8 mouse cellular contexts compared by ENCODE assay signal in genomic region chr11:117018410-117018809, GRCm38 (mm10).
A peak's percentile ranks its signal among the peaks of the same experiment; 100 is the strongest.
DNase-seq lines count a peak whose midpoint lies in the region; ATAC-seq and TF ChIP-seq lines count a peak whose summit lies in the region.

No protein-coding gene starts in this region.

- 0 out of 2 replicates have a peak overlapping the region, but pooled peaks have one; percentile 4 for H3K9ac ChIP-seq in limb, embryonic 13.5 days
- no peak overlapping the region for H3K9ac ChIP-seq in midbrain, embryonic 16.5 days (ENCODE audit: low read depth, low read length)

- DNase-seq in ovary, adult 18-20 months (ENCODE audit: low spot score): peak; percentile 49
- DNase-seq in ovary, postnatal 10 days (ENCODE audit: low spot score): no peak
- DNase-seq in embryo, embryonic 9.5 days (ENCODE audit: extremely low spot score): peak; percentile 81
- peak; percentile 62 to 70 for DNase-seq in heart, adult 18-20 months
- peak; percentile 71 for DNase-seq in kidney, adult 2 months
- DNase-seq in splenic B cell, adult 2 months (ENCODE audit: low read depth, low spot score): peak; percentile 75

- peak; percentile 72 for ATAC-seq in limb, embryonic 13.5 days (ENCODE audit: low FRiP score, low read depth)
- ATAC-seq in midbrain, embryonic 16.5 days: peak; percentile 90

- peak; percentile 73 for TF ChIP-seq CTCF in kidney, adult 2 months (conservative IDR thresholded peaks at IDR 0.05; ENCODE audit: insufficient read depth, insufficient read length, low read depth, low read length)

- H3K4me3 ChIP-seq in kidney, adult 2 months (ENCODE audit: insufficient read depth, low read depth, low read length): no peak overlapping the region
- peak overlapping the region; percentile 10; the same call in 1 of the 2 replicates for H3K4me3 ChIP-seq in limb, embryonic 13.5 days
- H3K4me3 ChIP-seq in midbrain, embryonic 16.5 days (ENCODE audit: low read depth, low read length): no peak overlapping the region

- no peak for TF ChIP-seq POLR2A in kidney, adult 2 months (IDR thresholded peaks at IDR 0.05; ENCODE audit: low read depth, low read length)

- H3K4me1 ChIP-seq in kidney, adult 2 months (ENCODE audit: control insufficient read depth, insufficient read depth, low read length): no peaks in the 10 kb centered on the region
- H3K4me1 ChIP-seq in limb, embryonic 13.5 days: peaks cover 22% of the 10 kb centered on the region
- 0 out of 2 replicates have a peak, but pooled peaks cover 8% of the 10 kb centered on the region for H3K4me1 ChIP-seq in midbrain, embryonic 16.5 days (ENCODE audit: control insufficient read depth, insufficient read depth, low read length)

- 11% methylated on average over 8 of the region's 8 CpGs for WGBS in kidney, adult 2 months
- 6% methylated on average over 8 of the region's 8 CpGs for WGBS in limb, embryonic 13.5 days
- WGBS in midbrain, embryonic 16.5 days: 4% methylated on average over 8 of the region's 8 CpGs

- H3K27ac ChIP-seq in kidney, adult 2 months (ENCODE audit: insufficient read depth, low read depth, low read length): no peak overlapping the region
- no peak overlapping the region for H3K27ac ChIP-seq in limb, embryonic 13.5 days
- H3K27ac ChIP-seq in midbrain, embryonic 16.5 days (ENCODE audit: low read length): 0 out of 2 replicates have a peak overlapping the region, but pooled peaks have one; percentile 4

- H3K9me3 ChIP-seq in limb, embryonic 13.5 days: peaks cover 3% of the 10 kb centered on the region; the same call in 1 of the 2 replicates
- no peaks in the 10 kb centered on the region for H3K9me3 ChIP-seq in midbrain, embryonic 16.5 days (replicated peaks; ENCODE audit: control insufficient read depth, low read length, poor library complexity, severe bottlenecking)

- peak overlapping the region; percentile 50 for H3K4me2 ChIP-seq in limb, embryonic 13.5 days (replicated peaks)
- H3K4me2 ChIP-seq in midbrain, embryonic 16.5 days (ENCODE audit: low read length): peak overlapping the region; percentile 20; the same call in 1 of the 2 replicates

- H3K36me3 ChIP-seq in kidney, adult 2 months (ENCODE audit: control insufficient read depth, insufficient read depth, low read length): no peaks in the 10 kb centered on the region
- H3K36me3 ChIP-seq in limb, embryonic 13.5 days: no peaks in the 10 kb centered on the region
- no peaks in the 10 kb centered on the region for H3K36me3 ChIP-seq in midbrain, embryonic 16.5 days (ENCODE audit: control insufficient read depth, insufficient read depth, low read length)
- no peaks in the 10 kb centered on the region for H3K36me3 ChIP-seq in splenic B cell, adult 2 months (ENCODE audit: control insufficient read depth, insufficient read depth, low read length, poor library complexity, severe bottlenecking)

- no peaks in the 10 kb centered on the region for H3K27me3 ChIP-seq in kidney, adult 2 months (replicated peaks; ENCODE audit: control insufficient read depth, insufficient read depth, low read length)
- peaks cover 4% of the 10 kb centered on the region; the same call in 1 of the 2 replicates for H3K27me3 ChIP-seq in limb, embryonic 13.5 days
- no peaks in the 10 kb centered on the region for H3K27me3 ChIP-seq in midbrain, embryonic 16.5 days (ENCODE audit: control insufficient read depth, insufficient read depth, low read depth, low read length)
- H3K27me3 ChIP-seq in splenic B cell, adult 2 months (ENCODE audit: control insufficient read depth, insufficient read depth, low read length, poor library complexity, severe bottlenecking): no peaks in the 10 kb centered on the region
